Mouse (Mus musculus) thymus, adult 2 months (tissue): Measurements from ENCODE around the gene Jmjd8. TPM values are rescaled to one million over a fixed set of nuclear protein-coding genes. Genes with fewer than 3 reads are reported as not detected.
"Not testable (repeated sequence)": the region's sequence is repeated elsewhere in the genome, so short reads cannot be mapped to it uniquely, and the experiment has no call there.

Experiments used
- DNase-seq: peaks from one replicate; pipeline ENCODE4 v3.0.0; 2021
- H3K27ac ChIP-seq: fragments of 200-500 bp; 2 replicates; pipeline ENCODE4 v1.5.1; 2012; ENCODE audit warnings: low read length, control low read depth; ENCODE audit not compliant: control insufficient read depth, insufficient read depth
- H3K27me3 ChIP-seq: fragments of 200-500 bp; 2 replicates; pipeline ENCODE4 v1.6.1; 2012; ENCODE audit warnings: mild to moderate bottlenecking, low read length, moderate library complexity, mixed read lengths; ENCODE audit not compliant: control insufficient read depth, insufficient read depth
- H3K36me3 ChIP-seq: fragments of 200-500 bp; 2 replicates; pipeline ENCODE4 v1.6.1; 2012; ENCODE audit warnings: mild to moderate bottlenecking, low read length, moderate library complexity; ENCODE audit not compliant: control insufficient read depth, insufficient read depth
- H3K4me1 ChIP-seq: fragments of 200-500 bp; replicated peaks from 2 replicates; pipeline ENCODE4 v1.6.1; 2012; ENCODE audit warnings: low read length; ENCODE audit not compliant: control insufficient read depth, insufficient read depth
- H3K4me3 ChIP-seq: fragments of 200-500 bp; 2 replicates; pipeline ENCODE4 v1.5.1; 2012; ENCODE audit warnings: mild to moderate bottlenecking, low read length, control low read depth, moderate library complexity; ENCODE audit not compliant: control insufficient read depth, insufficient read depth
- CTCF ChIP-seq: fragments of 200-500 bp; IDR thresholded peaks from 2 replicates; pipeline ENCODE4 v1.5.1; 2012; ENCODE audit warnings: mild to moderate bottlenecking, control low read depth, low read length, moderate library complexity, borderline replicate concordance; ENCODE audit not compliant: control insufficient read depth, poor library complexity, insufficient read depth; ENCODE audit errors: extremely low read depth
- POLR2A ChIP-seq: fragments of 200-500 bp; IDR thresholded peaks from 2 replicates; pipeline ENCODE4 v1.6.1; 2012; ENCODE audit warnings: mild to moderate bottlenecking, low read length, control low read depth, moderate library complexity; ENCODE audit not compliant: control insufficient read depth, poor library complexity, insufficient read depth; ENCODE audit errors: extremely low read depth
- WGBS: fragments of 180-500 bp; shearing (Covaris S2); methylation state at CpG from one replicate; pipeline ENCODE4 v1.1.7; 2018; 5-methylcytosine and 5-hydroxymethylcytosine counted together
- polyA plus RNA-seq: library from polyadenylated mRNA; depleted of rRNA; stranded (reverse); fragments of >200 nt; gene quantifications from 2 replicates; pipeline ENCODE4 v1.2.3, GENCODE M21; 2012

The Jmjd8 gene
- polyA plus RNA-seq, 1 experiment = 83.2 TPM

DNA sequence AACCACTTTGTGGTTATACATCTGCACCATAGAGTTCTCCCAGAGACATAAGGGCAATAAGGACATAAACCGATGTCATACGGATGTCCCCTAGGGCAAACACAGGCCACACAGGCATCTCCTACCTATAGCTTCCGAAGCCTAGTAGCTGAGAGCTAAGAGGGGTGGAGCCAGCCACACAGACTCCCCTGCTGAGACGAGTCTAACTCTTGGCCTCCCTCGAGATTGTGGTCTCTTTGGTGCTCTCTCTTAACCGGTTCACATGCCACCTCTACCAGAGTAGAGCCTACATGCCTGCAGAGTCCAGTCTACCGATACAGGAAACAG, 38.8 kb downstream of the Jmjd8 start:
- Histone ChIP-seq H3K27me3 (no peaks in the 10 kb centered on the region), H3K36me3 (no peaks in the 10 kb centered on the region), H3K27ac (no peak overlapping the region), H3K4me3 (no peak overlapping the region), H3K4me1 (peaks cover 14% of the 10 kb centered on the region)
- DNase-seq = peak; percentile 38
- WGBS = 2% methylated on average over 7 of the region's 7 CpGs
- TF ChIP-seq POLR2A (no peak), CTCF (no peak)

DNA sequence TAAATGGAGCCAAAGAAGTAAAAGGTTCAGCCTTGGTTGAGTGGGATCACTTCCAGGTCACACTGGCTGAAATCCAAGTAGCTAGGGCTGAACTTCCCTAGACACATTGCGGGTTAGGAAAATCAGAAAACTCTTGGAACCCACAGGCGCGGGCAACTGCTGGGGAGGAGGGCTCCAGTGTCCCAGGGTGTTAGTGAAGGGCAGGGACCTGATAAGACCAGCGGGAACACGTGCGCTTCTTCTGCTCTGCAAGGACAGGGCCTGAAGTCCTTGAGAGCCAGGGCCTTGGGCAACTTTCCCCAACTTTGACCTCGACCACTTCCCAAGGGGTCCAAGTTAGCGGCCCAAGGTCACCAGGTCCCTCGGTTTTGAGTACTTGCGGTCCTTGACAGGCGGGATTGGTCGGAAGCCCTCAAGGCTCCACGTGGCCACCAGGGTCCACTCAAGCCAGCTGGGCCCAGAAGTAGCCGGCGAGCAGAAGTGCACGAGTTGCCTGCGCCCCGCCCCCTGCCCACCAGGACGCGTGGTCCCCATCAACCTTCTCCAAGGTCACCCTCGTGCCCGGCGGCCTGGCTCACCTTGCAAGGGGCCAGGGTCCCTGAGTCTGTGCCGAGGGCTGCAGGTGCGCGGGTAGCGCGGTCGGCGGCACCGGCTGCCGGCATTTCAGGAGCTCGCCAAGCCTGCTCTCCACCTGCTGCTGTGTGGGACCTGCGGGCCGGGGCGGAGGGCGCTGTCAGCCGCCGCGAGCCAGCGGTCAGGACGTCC, 39.4 kb downstream of the Jmjd8 start:
- WGBS = 1% methylated on average over 42 of the region's 42 CpGs
- DNase-seq = no peak

DNA sequence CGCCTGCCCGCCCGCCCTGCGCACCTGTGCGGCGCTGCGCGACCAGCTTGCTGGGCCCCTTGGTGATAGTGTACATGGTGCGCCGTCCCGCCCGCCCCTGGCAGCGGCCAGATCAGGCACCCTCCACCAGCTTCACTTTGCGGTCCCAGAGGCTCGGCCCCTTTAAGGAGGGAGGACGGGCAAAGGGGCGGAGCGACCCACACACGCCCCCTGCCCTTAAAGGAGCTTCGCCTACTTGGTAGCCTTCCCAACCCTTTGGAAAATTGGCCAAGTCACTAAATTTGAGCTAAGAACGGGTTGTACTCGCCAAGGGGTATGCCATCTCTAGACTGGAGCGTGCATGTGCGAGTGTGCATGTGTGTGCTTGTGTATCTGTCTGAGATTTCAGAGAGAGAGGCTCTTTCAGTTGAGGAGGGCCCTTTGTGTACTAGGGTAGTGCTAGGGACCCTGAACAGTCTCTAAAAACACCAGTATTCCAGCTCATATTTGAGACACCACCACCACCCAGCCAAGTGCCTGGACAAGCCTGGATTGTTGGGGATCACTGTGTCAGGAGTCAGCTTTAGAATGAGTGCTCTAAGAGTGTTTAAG, 40.0 kb downstream of the Jmjd8 start, which contains the start of gene Mcrip2:
Gene Mcrip2 (minus strand): TSS at position 164 of the 591 bp plus-strand sequence.
- no peaks in the 10 kb centered on the region for H3K27me3 ChIP-seq
- DNase-seq = peak; percentile 78
- 2% methylated on average over 24 of the region's 24 CpGs for WGBS
- peaks cover 14% of the 10 kb centered on the region for H3K4me1 ChIP-seq
- H3K4me3 ChIP-seq = peak within 1 kb of the TSS; percentile 95
- H3K27ac ChIP-seq = no peak within 1 kb of the TSS
- TF ChIP-seq CTCF (no peak), POLR2A (0 out of 2 replicates have a peak, but pooled peaks have one; percentile 38)
- H3K36me3 ChIP-seq = no peaks in the 10 kb centered on the region

More for the DNA sequence above, 39.4 kb downstream of the Jmjd8 start:
- peak overlapping the region; percentile 95 for H3K4me3 ChIP-seq
- H3K27me3 ChIP-seq = no peaks in the 10 kb centered on the region
- no peak overlapping the region for H3K27ac ChIP-seq
- peaks cover 14% of the 10 kb centered on the region for H3K4me1 ChIP-seq
- no peak for TF ChIP-seq POLR2A
- 0 out of 2 replicates have a peak, but pooled peaks have one; percentile 34 for TF ChIP-seq CTCF
- no peaks in the 10 kb centered on the region for H3K36me3 ChIP-seq

DNA sequence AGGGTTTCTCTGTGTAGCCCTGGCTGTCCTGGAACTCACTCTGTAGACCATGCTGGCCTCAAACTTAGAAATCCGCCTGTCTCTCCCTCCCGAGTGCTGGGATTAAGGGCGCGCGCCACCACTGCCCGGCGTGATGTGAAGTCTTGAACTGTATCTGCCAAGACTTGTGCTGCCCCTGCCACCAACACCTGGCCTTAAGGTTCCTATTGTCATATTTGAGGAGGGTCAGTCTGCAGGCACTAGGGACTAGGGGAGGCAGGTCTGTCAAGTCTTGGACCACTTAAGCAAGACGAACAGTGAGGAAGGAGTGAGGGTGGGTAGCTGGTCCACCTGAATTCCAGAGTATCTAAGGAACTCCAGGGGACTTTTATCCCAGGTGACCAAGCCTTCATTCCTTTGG, 40.8 kb downstream of the Jmjd8 start:
- H3K4me1 ChIP-seq = peaks cover 21% of the 10 kb centered on the region
- 97% methylated on average over 8 of the region's 8 CpGs for WGBS
- no peak overlapping the region for H3K4me3 ChIP-seq
- TF ChIP-seq CTCF = no peak
- TF ChIP-seq POLR2A = no peak
- H3K27ac ChIP-seq = no peak overlapping the region
- no peaks in the 10 kb centered on the region for H3K36me3 ChIP-seq
- DNase-seq = no peak
- H3K27me3 ChIP-seq = no peaks in the 10 kb centered on the region

DNA sequence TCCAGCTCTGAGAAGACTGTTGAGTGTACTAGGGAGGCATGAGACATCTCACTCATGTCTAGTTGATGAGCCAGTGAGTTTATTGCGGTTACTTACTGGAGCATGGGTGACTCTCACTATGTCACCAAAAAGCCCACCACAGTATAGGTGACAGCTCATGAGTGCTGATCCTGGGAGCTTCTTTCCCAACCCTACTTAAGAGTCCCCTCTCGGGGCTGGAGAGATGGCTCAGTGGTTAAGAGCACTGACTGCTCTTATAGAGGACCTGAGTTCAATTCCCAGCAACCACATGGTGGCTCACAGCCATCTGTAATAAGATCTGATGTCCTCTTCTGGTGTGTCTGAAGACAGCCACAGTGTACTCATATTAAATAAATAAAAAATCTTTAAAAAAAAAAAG, 41.3 kb downstream of the Jmjd8 start:
- no peak overlapping the region for H3K4me3 ChIP-seq
- no peak overlapping the region for H3K27ac ChIP-seq
- no peaks in the 10 kb centered on the region for H3K27me3 ChIP-seq
- H3K4me1 ChIP-seq = peaks cover 23% of the 10 kb centered on the region
- WGBS = 97% methylated on average over 2 of the region's 2 CpGs
- DNase-seq = no peak
- H3K36me3 ChIP-seq = no peaks in the 10 kb centered on the region
- TF ChIP-seq POLR2A (no peak), CTCF (no peak)

DNA sequence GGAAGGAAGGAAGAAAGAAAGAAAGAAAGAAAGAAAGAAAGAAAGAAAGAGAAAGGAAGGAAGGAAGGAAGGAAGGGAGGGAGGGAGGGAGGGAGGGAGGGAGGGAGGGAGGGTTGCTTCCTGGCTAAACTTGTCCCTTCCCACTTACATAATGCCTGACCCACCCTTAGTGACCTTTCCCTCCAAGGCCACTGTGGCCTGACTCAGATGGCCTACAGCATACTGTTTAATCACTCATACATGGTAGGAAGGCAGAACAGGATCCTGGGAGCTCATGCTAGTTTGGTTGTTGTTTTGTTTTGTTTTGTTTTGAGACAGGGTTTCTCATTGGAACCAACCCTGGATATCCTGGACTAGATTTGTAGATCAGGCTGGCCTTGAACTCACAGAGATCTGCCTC, 42.9 kb downstream of the Jmjd8 start:
- not testable (repeated sequence) for H3K27ac ChIP-seq, H3K4me3 ChIP-seq, H3K27me3 ChIP-seq, DNase-seq, H3K36me3 ChIP-seq
- peaks cover 31% of the 10 kb centered on the region for H3K4me1 ChIP-seq
